Comparison of ENCODE assay signal across 18 mouse cellular contexts in the genomic region with DNA sequence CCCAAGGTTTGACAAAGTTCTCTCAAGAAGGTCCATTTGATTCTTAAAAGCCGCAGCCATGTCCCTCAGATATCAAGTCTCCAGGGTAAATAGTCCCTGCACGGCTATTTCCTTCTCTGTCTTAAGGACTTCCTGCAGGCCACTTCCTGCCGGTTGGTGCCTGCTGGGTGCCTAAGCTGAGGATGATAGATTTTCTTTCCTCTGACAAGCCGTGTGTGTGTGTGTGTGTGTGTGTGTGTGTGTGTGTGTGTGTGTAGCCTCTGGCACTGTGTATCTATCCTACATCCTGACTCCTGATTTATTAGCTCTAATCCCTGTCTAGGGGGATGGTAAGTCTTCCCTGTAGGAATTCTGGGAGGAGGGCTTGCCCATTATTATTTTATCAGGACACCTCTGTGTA. TPM values are rescaled to one million over a fixed set of nuclear protein-coding genes. Genes with fewer than 3 reads are reported as not detected.
DNase-seq lines count a peak whose midpoint lies in the region; ATAC-seq and TF ChIP-seq lines count a peak whose summit lies in the region.
"Had no signal": no experiment of that assay in that cellular context is flagged by ENCODE, and none has a peak within 500 bp of the region (broad histone marks: within the 10 kb centered on the region; RNA-seq: fewer than 3 reads in every experiment).

No protein-coding gene starts in this region.

- no peak for TF ChIP-seq EP300 in liver, postnatal 0 days (IDR thresholded peaks at IDR 0.05; ENCODE audit: low read depth)

- no peak overlapping the region for H3K9ac ChIP-seq in kidney, embryonic 15.5 days
- H3K9ac ChIP-seq in liver, postnatal 0 days (replicated peaks): no peak overlapping the region
- H3K9ac ChIP-seq: embryonic facial prominence, embryonic 15.5 days; forebrain, embryonic 12.5 days; heart, embryonic 13.5 days; intestine, embryonic 15.5 days had no signal

- peak overlapping the region; percentile 59 for H3K27ac ChIP-seq in heart, embryonic 10.5 days
- H3K27ac ChIP-seq in kidney, embryonic 15.5 days: peak overlapping the region; percentile 82
- H3K27ac ChIP-seq in liver, postnatal 0 days (ENCODE audit: low read depth): no peak overlapping the region
- H3K27ac ChIP-seq in embryonic facial prominence, embryonic 10.5 days (replicated peaks): no peak overlapping the region
- H3K27ac ChIP-seq: embryonic facial prominence, embryonic 15.5 days; forebrain, embryonic 12.5 days; intestine, embryonic 15.5 days; macrophage had no signal

- ATAC-seq in kidney, embryonic 15.5 days (replicated peaks; ENCODE audit: low FRiP score): peak; percentile 52; the same call in 1 of the 2 replicates
- peak; percentile 48 for ATAC-seq in liver, postnatal 0 days
- ATAC-seq: intestine, embryonic 15.5 days; midbrain, embryonic 16.5 days had no signal

- WGBS in heart, embryonic 10.5 days: 44% methylated on average over 4 of the region's 4 CpGs
- WGBS in kidney, embryonic 15.5 days: 27% methylated on average over 4 of the region's 4 CpGs
- 30% methylated on average over 4 of the region's 4 CpGs for WGBS in liver, postnatal 0 days (ENCODE audit: insufficient replicate concordance)
- WGBS in embryonic facial prominence, embryonic 10.5 days: 48% methylated on average over 4 of the region's 4 CpGs

- no peaks in the 10 kb centered on the region for H3K36me3 ChIP-seq in heart, embryonic 10.5 days
- no peaks in the 10 kb centered on the region for H3K36me3 ChIP-seq in kidney, embryonic 15.5 days
- no peaks in the 10 kb centered on the region for H3K36me3 ChIP-seq in liver, postnatal 0 days (replicated peaks; ENCODE audit: insufficient read depth, low read length)
- H3K36me3 ChIP-seq in embryonic facial prominence, embryonic 10.5 days (replicated peaks): no peaks in the 10 kb centered on the region
- H3K36me3 ChIP-seq: embryonic facial prominence, embryonic 15.5 days; forebrain, embryonic 12.5 days; heart, embryonic 13.5 days; intestine, embryonic 15.5 days had no signal

- no peak for TF ChIP-seq CTCF in liver, postnatal 0 days (IDR thresholded peaks at IDR 0.05; ENCODE audit: low read depth)

- no peak for DNase-seq in heart, embryonic 10.5 days (ENCODE audit: low spot score)
- DNase-seq in heart, postnatal 25 days (ENCODE audit: low spot score): no peak
- peak; percentile 14 for DNase-seq in MN1 (ENCODE audit: low spot score)
- no peak for DNase-seq in liver, postnatal 0 days
- no peak for DNase-seq in layer of hippocampus, adult 18-20 months (ENCODE audit: low spot score in 2 of 2)
- no peak for DNase-seq in embryonic facial prominence, embryonic 10.5 days (ENCODE audit: low spot score)
- no peak for DNase-seq in layer of hippocampus, adult 9-11 months
- DNase-seq: B cell, adult 2 months had no signal

- H3K4me2 ChIP-seq in kidney, embryonic 15.5 days: no peak overlapping the region
- H3K4me2 ChIP-seq in liver, postnatal 0 days (ENCODE audit: low read depth, low read length): no peak overlapping the region
- H3K4me2 ChIP-seq: embryonic facial prominence, embryonic 15.5 days; forebrain, embryonic 12.5 days; heart, embryonic 13.5 days; intestine, embryonic 15.5 days had no signal

- H3K4me3 ChIP-seq in heart, embryonic 10.5 days: no peak overlapping the region
- H3K4me3 ChIP-seq in kidney, embryonic 15.5 days (replicated peaks): no peak overlapping the region
- H3K4me3 ChIP-seq in liver, postnatal 0 days (ENCODE audit: low read depth, low read length): no peak overlapping the region
- H3K4me3 ChIP-seq in embryonic facial prominence, embryonic 10.5 days: no peak overlapping the region
- H3K4me3 ChIP-seq: embryonic facial prominence, embryonic 15.5 days; forebrain, embryonic 12.5 days; heart, embryonic 13.5 days; intestine, embryonic 15.5 days had no signal

- no peaks in the 10 kb centered on the region for H3K9me3 ChIP-seq in heart, embryonic 10.5 days
- no peaks in the 10 kb centered on the region for H3K9me3 ChIP-seq in kidney, embryonic 15.5 days (replicated peaks)
- no peaks in the 10 kb centered on the region for H3K9me3 ChIP-seq in liver, postnatal 0 days (ENCODE audit: low read length)
- H3K9me3 ChIP-seq in embryonic facial prominence, embryonic 10.5 days: no peaks in the 10 kb centered on the region
- H3K9me3 ChIP-seq: embryonic facial prominence, embryonic 15.5 days; forebrain, embryonic 12.5 days; heart, embryonic 13.5 days; intestine, embryonic 15.5 days had no signal

- H3K27me3 ChIP-seq in heart, embryonic 10.5 days (ENCODE audit: insufficient read depth, poor library complexity, severe bottlenecking): 0 out of 2 replicates have a peak, but pooled peaks cover 6% of the 10 kb centered on the region
- H3K27me3 ChIP-seq in kidney, embryonic 15.5 days: no peaks in the 10 kb centered on the region
- no peaks in the 10 kb centered on the region for H3K27me3 ChIP-seq in liver, postnatal 0 days (ENCODE audit: insufficient read depth, low read length)
- no peaks in the 10 kb centered on the region for H3K27me3 ChIP-seq in embryonic facial prominence, embryonic 10.5 days (replicated peaks; ENCODE audit: low read depth, poor library complexity, severe bottlenecking)
- H3K27me3 ChIP-seq: embryonic facial prominence, embryonic 15.5 days; heart, embryonic 13.5 days; intestine, embryonic 15.5 days had no signal

- intact Hi-C loops in heart, postnatal 25 days (cut with DNase I): no loop called here

- peaks cover 38% of the 10 kb centered on the region for H3K4me1 ChIP-seq in heart, embryonic 10.5 days
- H3K4me1 ChIP-seq in kidney, embryonic 15.5 days: peaks cover 25% of the 10 kb centered on the region
- peaks cover 3% of the 10 kb centered on the region; the same call in 1 of the 2 replicates for H3K4me1 ChIP-seq in liver, postnatal 0 days (ENCODE audit: insufficient read depth)
- H3K4me1 ChIP-seq in embryonic facial prominence, embryonic 10.5 days: peaks cover 27% of the 10 kb centered on the region
- H3K4me1 ChIP-seq: embryonic facial prominence, embryonic 15.5 days; forebrain, embryonic 12.5 days; intestine, embryonic 15.5 days had no signal

RNA-seq across cellular contexts. Expression of gene Habp2, which starts 22.8 kb away (rescaled TPM):
- 0.87 and 19.6 TPM in 2 replicates for polyA plus RNA-seq in heart, embryonic 10.5 days (2016; fragmentation: Nextera tagmentation; extraction: Ambion mirVana)
- total RNA-seq in heart, postnatal 25 days (2021): not detected
- 30.8 and 31.2 TPM in 2 replicates for polyA plus RNA-seq in kidney, embryonic 15.5 days (2015; fragmentation: Nextera tagmentation; extraction: Ambion mirVana)
- 48.4 and 49.3 TPM in 2 replicates for polyA plus RNA-seq in liver, postnatal 0 days (2015; fragmentation: Nextera tagmentation; extraction: Ambion mirVana)
- total RNA-seq in layer of hippocampus, adult 18-20 months (2021): not detected
- polyA plus RNA-seq in embryonic facial prominence, embryonic 10.5 days (2016; fragmentation: Nextera tagmentation; extraction: Ambion mirVana): not detected in 2 replicates
- polyA plus RNA-seq: cerebellum, adult 2 months; forebrain, embryonic 12.5 days; hindbrain, embryonic 11.5 days; macrophage; testis, adult 2 months had no signal

Comparison
In these comparisons a context has a peak if more than half of its experiments do, and no peak if none do; other contexts are left out.
1. H3K27ac ChIP-seq: peak in heart, embryonic 10.5 days (single experiment) and kidney, embryonic 15.5 days (single experiment); none in liver, postnatal 0 days (single experiment) and embryonic facial prominence, embryonic 10.5 days (single experiment).